Mouse (Mus musculus): ENCODE results near the gene Cnfn.

DNA sequence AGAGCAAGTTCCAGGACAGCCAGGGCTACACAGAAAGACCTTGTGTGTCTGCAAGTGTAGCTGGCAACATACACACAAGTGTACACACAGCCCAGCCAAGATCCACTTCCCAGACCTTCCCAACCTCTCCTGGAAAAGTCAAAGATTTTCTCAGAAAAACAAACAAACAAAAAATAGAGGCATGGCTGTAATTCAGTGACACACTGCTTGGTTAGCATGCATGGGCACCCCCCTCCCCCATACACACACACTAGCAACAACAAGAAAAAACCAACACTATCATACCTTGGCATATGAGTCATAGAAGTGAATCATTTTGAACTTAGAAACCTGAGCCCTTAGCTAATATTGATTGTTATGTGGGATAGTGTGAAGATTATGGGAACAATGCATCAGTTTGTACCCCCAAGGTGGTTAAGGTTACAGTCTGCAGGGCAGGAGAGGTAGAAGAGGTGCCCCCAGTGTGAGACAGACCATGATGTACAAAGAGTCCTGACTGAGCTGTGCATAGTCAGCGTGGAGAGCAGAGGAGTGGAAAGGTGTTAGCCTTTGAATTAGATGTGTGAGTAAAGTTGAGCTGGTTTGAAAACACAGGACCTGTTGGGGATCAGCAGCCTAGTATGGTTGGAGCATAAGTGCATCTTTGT is 41.6 kb upstream of the Cnfn start:
- no peak for TF ChIP-seq CTCF (IDR thresholded peaks at IDR 0.05; ENCODE audit: extremely low read depth, insufficient read depth, low read length)
- no peak for TF ChIP-seq POLR2A (IDR thresholded peaks at IDR 0.05; ENCODE audit: extremely low read depth, insufficient read depth, low read length)
